Mouse (Mus musculus) ES-E14 (cell line): Measurements from ENCODE around the gene Rps2. TPM values are rescaled to one million over a fixed set of nuclear protein-coding genes. Genes with fewer than 3 reads are reported as not detected.

ENCODE experiments used
- DNase-seq: peaks from one replicate; pipeline ENCODE4 v3.0.0-alpha.2; 2013; ENCODE audit warnings: low read depth, low spot score
- H3K27ac ChIP-seq: 2 replicates; pipeline ENCODE4 v1.5.1; 2012; ENCODE audit warnings: low read depth, mild to moderate bottlenecking, low read length, moderate library complexity, mixed read lengths; ENCODE audit not compliant: poor library complexity, insufficient read depth, severe bottlenecking
- H3K36me3 ChIP-seq: 2 replicates; pipeline ENCODE4 v1.6.1; 2012; ENCODE audit warnings: mild to moderate bottlenecking, low read length, moderate library complexity, mixed read lengths; ENCODE audit not compliant: control insufficient read depth, poor library complexity, insufficient read depth, severe bottlenecking
- H3K4me1 ChIP-seq, 2 experiments: fragments of 150-350 bp in 1 of 2; sonication (generic) in 1 of 2; 2 replicates each; pipeline ENCODE4 v1.6.1; 2012; ENCODE audit warnings: low read length in 2 of 2, mild to moderate bottlenecking in 1 of 2, mixed read lengths in 1 of 2; ENCODE audit not compliant: control insufficient read depth in 2 of 2, insufficient read depth in 2 of 2, poor library complexity in 1 of 2
- H3K4me3 ChIP-seq, 2 experiments: fragments of 150-350 bp in 1 of 2; sonication (generic) in 1 of 2; 2 replicates each; pipeline ENCODE4 v1.5.1; 2012; ENCODE audit warnings: low read length in 2 of 2, low read depth in 1 of 2, mild to moderate bottlenecking in 1 of 2, mixed read lengths in 1 of 2; ENCODE audit not compliant: insufficient read depth in 1 of 2, poor library complexity in 1 of 2, severe bottlenecking in 1 of 2
- H3K9ac ChIP-seq: 2 replicates; pipeline ENCODE4 v1.6.1; 2012; ENCODE audit warnings: low read depth, mild to moderate bottlenecking, low read length, mixed read lengths; ENCODE audit not compliant: poor library complexity, insufficient read depth, severe bottlenecking
- H3K9me3 ChIP-seq: fragments of 150-350 bp; sonication (generic); 2 replicates; pipeline ENCODE4 v1.6.1; 2012; ENCODE audit warnings: low read depth, mild to moderate bottlenecking, low read length; ENCODE audit not compliant: control insufficient read depth, insufficient read depth
- CHD2 ChIP-seq: IDR thresholded peaks from 2 replicates; pipeline ENCODE4 v1.6.1; 2014; ENCODE audit warnings: mild to moderate bottlenecking, low read depth, low read length, inconsistent platforms
- HCFC1 ChIP-seq: IDR thresholded peaks from 2 replicates; pipeline ENCODE4 v1.6.1; 2012; ENCODE audit warnings: low read length, inconsistent platforms, borderline replicate concordance; ENCODE audit not compliant: insufficient read depth
- MAFK ChIP-seq: IDR thresholded peaks from 2 replicates; pipeline ENCODE4 v1.6.1; 2014; ENCODE audit warnings: mild to moderate bottlenecking, low read depth, low read length, inconsistent platforms; ENCODE audit not compliant: insufficient read depth
- ZC3H11A ChIP-seq: IDR thresholded peaks from 2 replicates; pipeline ENCODE4 v1.6.1; 2012; ENCODE audit warnings: low read depth, mild to moderate bottlenecking, inconsistent platforms, low read length, borderline replicate concordance
- ZNF384 ChIP-seq: IDR thresholded peaks from 2 replicates; pipeline ENCODE4 v1.6.1; 2012; ENCODE audit warnings: low read depth, low read length, inconsistent platforms
- in situ Hi-C, 2 experiments: fragments of 600-800 bp; cut with MboI; formaldehyde crosslinking; loops; one replicate each; pipeline ENCODE4 v1.15.1; 2025; ENCODE audit warnings: low sequenced_read_pairs in 2 of 2, inconsistent platforms in 1 of 2; ENCODE audit not compliant: unreplicated experiment in 2 of 2
- total RNA-seq: library from RNA; depleted of rRNA; stranded (reverse); fragments of 300-350 nt; gene quantifications from 2 replicates; pipeline ENCODE4 v1.2.3, GENCODE M21; 2012; rRNA removed

The Rps2 gene
- total RNA-seq, 1 experiment = 3,661 TPM

DNA sequence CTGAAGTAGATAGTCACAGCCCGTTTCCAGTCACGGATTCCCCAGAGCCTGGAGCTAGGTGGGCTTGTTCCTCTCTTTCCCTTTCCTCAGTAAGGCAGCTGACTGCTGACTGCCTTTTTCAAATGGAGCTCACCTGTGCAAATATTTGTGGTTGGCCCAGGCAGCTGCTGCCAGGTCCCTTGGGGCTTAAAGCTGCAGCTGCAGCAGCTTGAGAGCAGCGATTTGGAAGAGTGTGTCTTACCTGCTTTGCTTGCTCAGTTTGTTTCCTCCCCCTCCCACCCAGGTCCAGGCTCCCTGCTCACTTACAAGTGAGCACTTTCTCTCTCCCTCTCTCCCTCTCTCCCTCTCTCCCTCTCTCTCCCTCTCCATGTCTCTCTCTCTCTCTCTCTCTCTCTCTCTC lies 51.2 kb downstream of the Rps2 start:
- in situ Hi-C loops = no loop called here
- no peak for DNase-seq
- Histone ChIP-seq H3K9me3 (no peaks in the 10 kb centered on the region), H3K36me3 (no peaks in the 10 kb centered on the region), H3K9ac (no peak overlapping the region), H3K4me3 (no peak overlapping the region), H3K27ac (no peak overlapping the region), H3K4me1 (peaks cover 2 to 11% of the 10 kb centered on the region in 2 experiments; a peak in 3 of 4 replicates)
- TF ChIP-seq ZNF384 (no peak), MAFK (no peak), ZC3H11A (no peak), HCFC1 (no peak), CHD2 (no peak)

Other genes with a start within 250 kb of the Rps2 start
- 23.4 and 38.2 TPM in 2 replicates for gene E4f1, start 247.8 kb upstream of the Rps2 start, total RNA-seq
- 12.8 and 16.6 TPM in 2 replicates for gene Pgp, start 247.7 kb upstream of the Rps2 start, total RNA-seq
- gene Bricd5, start 244.2 kb upstream of the Rps2 start, total RNA-seq = 1.2 and 1.4 TPM in 2 replicates
- 24.2 and 32.8 TPM in 2 replicates for gene Mlst8, start 239.0 kb upstream of the Rps2 start, total RNA-seq
- gene Caskin1, start 229.5 kb upstream of the Rps2 start, total RNA-seq = 1.8 and 2.0 TPM in 2 replicates
- gene Traf7, start 190.2 kb upstream of the Rps2 start, total RNA-seq = 149 and 228 TPM in 2 replicates
- 2.8 and 7.4 TPM in 2 replicates for gene Rab26, start 183.9 kb upstream of the Rps2 start, total RNA-seq
- 27.8 and 35.9 TPM in 2 replicates for gene Pkd1, start 168.3 kb upstream of the Rps2 start, total RNA-seq
- gene Tsc2, start 85.5 kb upstream of the Rps2 start, total RNA-seq = 93.0 and 118 TPM in 2 replicates
- gene Nthl1, start 85.4 kb upstream of the Rps2 start, total RNA-seq = 39.4 and 43.0 TPM in 2 replicates
- 11.4 and 22.7 TPM in 2 replicates for gene Slc9a3r2, start 67.8 kb upstream of the Rps2 start, total RNA-seq
- gene Npw, start 59.7 kb upstream of the Rps2 start, total RNA-seq = 3.0 and 6.0 TPM in 2 replicates
- 39.7 and 55.9 TPM in 2 replicates for gene Zfp598, start 48.4 kb upstream of the Rps2 start, total RNA-seq
- 4.1 and 13.1 TPM in 2 replicates for gene Syngr3, start 28.2 kb upstream of the Rps2 start, total RNA-seq
- 61.8 and 63.4 TPM in 2 replicates for gene Gfer, start 22.0 kb upstream of the Rps2 start, total RNA-seq
- gene Noxo1, start 21.9 kb upstream of the Rps2 start, total RNA-seq = 2.9 and 7.5 TPM in 2 replicates
- 108 and 119 TPM in 2 replicates for gene Tbl3, start 10.5 kb upstream of the Rps2 start, total RNA-seq
- 0.71 and 0.95 TPM in 2 replicates for gene Rnf151, start 53 bp upstream of the Rps2 start, total RNA-seq
- gene Ndufb10, start 6.4 kb downstream of the Rps2 start, total RNA-seq = 147 and 191 TPM in 2 replicates
- gene Rpl3l, start 9.7 kb downstream of the Rps2 start, total RNA-seq = 0.16 and 0.67 TPM in 2 replicates
- gene Msrb1, start 18.5 kb downstream of the Rps2 start, total RNA-seq = 23.5 and 30.2 TPM in 2 replicates
- gene Hs3st6, start 34.9 kb downstream of the Rps2 start, total RNA-seq = 1.6 and 2.3 TPM in 2 replicates
- gene Meiob, start 86.2 kb downstream of the Rps2 start, total RNA-seq = 0.13 and 0.42 TPM in 2 replicates
- 37.3 and 40.5 TPM in 2 replicates for gene Hagh, start 122.0 kb downstream of the Rps2 start, total RNA-seq
- 9.7 and 9.8 TPM in 2 replicates for gene Fahd1, start 132.2 kb downstream of the Rps2 start, total RNA-seq
- gene Igfals, start 147.9 kb downstream of the Rps2 start, total RNA-seq = 2.5 and 5.8 TPM in 2 replicates
- gene Nubp2, start 168.2 kb downstream of the Rps2 start, total RNA-seq = 85.8 and 118 TPM in 2 replicates
- 34.2 and 37.1 TPM in 2 replicates for gene Spsb3, start 168.5 kb downstream of the Rps2 start, total RNA-seq
- gene Eme2, start 177.0 kb downstream of the Rps2 start, total RNA-seq = 21.8 and 33.7 TPM in 2 replicates
- gene Mrps34, start 177.0 kb downstream of the Rps2 start, total RNA-seq = 36.1 and 39.6 TPM in 2 replicates
- 59.4 and 84.1 TPM in 2 replicates for gene Nme3, start 178.4 kb downstream of the Rps2 start, total RNA-seq
- gene Mapk8ip3, start 218.9 kb downstream of the Rps2 start, total RNA-seq = 55.7 and 63.7 TPM in 2 replicates
- gene Jpt2, start 242.6 kb downstream of the Rps2 start, total RNA-seq = 90.3 and 105 TPM in 2 replicates